Comparison of ENCODE assay signal across 8 mouse cellular contexts in the genomic region with DNA sequence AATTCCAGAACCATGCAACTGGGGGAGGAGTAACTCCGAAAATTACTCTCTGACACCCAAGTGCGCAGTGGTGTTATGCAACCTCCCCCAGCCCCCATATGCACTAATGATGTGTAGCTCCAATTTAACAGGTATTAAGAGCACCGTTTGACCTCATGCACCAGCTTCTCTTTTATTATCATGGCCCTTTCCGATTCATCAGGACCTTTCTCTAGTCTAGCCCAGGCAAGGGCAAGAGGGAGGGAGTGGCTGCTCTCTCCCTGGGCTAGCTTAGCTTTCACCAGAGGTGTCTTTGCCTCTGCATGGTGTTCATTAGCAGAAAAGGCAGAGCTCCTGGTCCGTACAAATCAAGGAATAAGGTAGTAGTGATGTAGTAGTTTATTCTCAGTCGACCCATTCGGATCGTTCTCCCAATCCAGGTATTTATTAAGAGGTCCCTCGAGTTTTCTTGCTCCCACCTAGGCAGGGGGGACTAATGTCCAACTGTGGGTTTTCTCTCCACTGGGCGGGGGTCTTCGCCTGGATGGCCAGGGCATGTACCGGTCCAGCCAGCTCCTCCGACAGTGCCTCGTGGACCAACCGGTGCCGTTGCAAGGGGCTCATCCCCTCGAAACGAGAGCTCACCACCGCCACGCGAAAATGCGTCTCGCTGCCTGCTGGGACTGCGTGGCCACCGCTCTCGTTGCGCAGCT. TPM values are rescaled to one million over a fixed set of nuclear protein-coding genes. Genes with fewer than 3 reads are reported as not detected.
A peak's percentile ranks its signal among the peaks of the same experiment; 100 is the strongest.
DNase-seq lines count a peak whose midpoint lies in the region; ATAC-seq and TF ChIP-seq lines count a peak whose summit lies in the region.

No protein-coding gene starts in this region.

- peak overlapping the region; percentile 91 for H3K27ac ChIP-seq in heart, embryonic 11.5 days (ENCODE audit: low read depth, low read length)
- peak overlapping the region; percentile 96 for H3K27ac ChIP-seq in forebrain, embryonic 13.5 days
- H3K27ac ChIP-seq in liver, embryonic 16.5 days (ENCODE audit: low read length): peak overlapping the region; percentile 92

- H3K27me3 ChIP-seq in heart, embryonic 11.5 days (ENCODE audit: control insufficient read depth, insufficient read depth, low read length): no peaks in the 10 kb centered on the region
- H3K27me3 ChIP-seq in E14TG2a.4 (ENCODE audit: insufficient read depth, low read length): peaks cover 24% of the 10 kb centered on the region
- H3K27me3 ChIP-seq in forebrain, embryonic 13.5 days: no peaks in the 10 kb centered on the region
- peaks cover 3% of the 10 kb centered on the region for H3K27me3 ChIP-seq in liver, embryonic 16.5 days (ENCODE audit: control insufficient read depth, insufficient read depth, low read depth, low read length)

- peaks cover 9% of the 10 kb centered on the region; the same call in 1 of the 2 replicates for H3K36me3 ChIP-seq in heart, embryonic 11.5 days (ENCODE audit: control insufficient read depth, insufficient read depth, low read length)
- H3K36me3 ChIP-seq in E14TG2a.4 (ENCODE audit: insufficient read depth, low read length): no peaks in the 10 kb centered on the region
- peaks cover 23% of the 10 kb centered on the region; the same call in 1 of the 2 replicates for H3K36me3 ChIP-seq in forebrain, embryonic 13.5 days (ENCODE audit: poor library complexity, severe bottlenecking)
- no peaks in the 10 kb centered on the region for H3K36me3 ChIP-seq in liver, embryonic 16.5 days (ENCODE audit: control insufficient read depth, insufficient read depth)

- WGBS in heart, embryonic 11.5 days (ENCODE audit: insufficient replicate concordance): 19% methylated on average over 27 of the region's 27 CpGs
- WGBS in forebrain, embryonic 13.5 days: 21% methylated on average over 27 of the region's 27 CpGs
- WGBS in liver, embryonic 16.5 days (ENCODE audit: insufficient replicate concordance): 16% methylated on average over 27 of the region's 27 CpGs

- H3K4me1 ChIP-seq in heart, embryonic 11.5 days (ENCODE audit: control insufficient read depth, insufficient read depth, low read length): peaks cover 12% of the 10 kb centered on the region
- H3K4me1 ChIP-seq in E14TG2a.4 (replicated peaks; ENCODE audit: low read depth, low read length): peaks cover 47% of the 10 kb centered on the region
- H3K4me1 ChIP-seq in forebrain, embryonic 13.5 days: peaks cover 15% of the 10 kb centered on the region
- peaks cover 22% of the 10 kb centered on the region for H3K4me1 ChIP-seq in liver, embryonic 16.5 days (ENCODE audit: control insufficient read depth, low read depth, low read length)

- H3K9me3 ChIP-seq in heart, embryonic 11.5 days (replicated peaks; ENCODE audit: control insufficient read depth, low read length): no peaks in the 10 kb centered on the region
- no peaks in the 10 kb centered on the region for H3K9me3 ChIP-seq in E14TG2a.4 (ENCODE audit: low read length)
- H3K9me3 ChIP-seq in forebrain, embryonic 13.5 days (replicated peaks): no peaks in the 10 kb centered on the region
- no peaks in the 10 kb centered on the region for H3K9me3 ChIP-seq in liver, embryonic 16.5 days (replicated peaks; ENCODE audit: control insufficient read depth, low read length)

- DNase-seq in heart, postnatal 4 days: no peak
- DNase-seq in urinary bladder, postnatal 10 days (ENCODE audit: low spot score): no peak
- DNase-seq in yolk sac, embryonic 10.5 days (ENCODE audit: low spot score): no peak
- DNase-seq in embryo, embryonic 11 days: no peak

- H3K4me3 ChIP-seq in heart, embryonic 11.5 days (ENCODE audit: low read depth, low read length): peak overlapping the region; percentile 72
- H3K4me3 ChIP-seq in E14TG2a.4 (replicated peaks; ENCODE audit: low read length): peak overlapping the region; percentile 94
- peak overlapping the region; percentile 62 for H3K4me3 ChIP-seq in forebrain, embryonic 13.5 days
- H3K4me3 ChIP-seq in liver, embryonic 16.5 days (ENCODE audit: low read depth, low read length): peak overlapping the region; percentile 84

- ATAC-seq in heart, embryonic 11.5 days (replicated peaks; ENCODE audit: insufficient number of reproducible peaks, low FRiP score, low TSS enrichment): peak; percentile 19; the same call in 1 of the 2 replicates
- peak; percentile 9; the same call in 1 of the 2 replicates for ATAC-seq in forebrain, embryonic 13.5 days
- no peak for ATAC-seq in liver, embryonic 16.5 days (ENCODE audit: low read depth)

- no peak for TF ChIP-seq CTCF in E14TG2a.4 (conservative IDR thresholded peaks at IDR 0.05; ENCODE audit: low read length)

- peak overlapping the region; percentile 94 for H3K9ac ChIP-seq in heart, embryonic 11.5 days (ENCODE audit: low read depth, low read length)
- H3K9ac ChIP-seq in forebrain, embryonic 13.5 days: peak overlapping the region; percentile 94
- peak overlapping the region; percentile 89 for H3K9ac ChIP-seq in liver, embryonic 16.5 days (ENCODE audit: low read depth, low read length)

- H3K4me2 ChIP-seq in heart, embryonic 11.5 days: peak overlapping the region; percentile 98
- H3K4me2 ChIP-seq in forebrain, embryonic 13.5 days: peak overlapping the region; percentile 97
- peak overlapping the region; percentile 99 for H3K4me2 ChIP-seq in liver, embryonic 16.5 days (ENCODE audit: low read depth, low read length)

RNA-seq across cellular contexts. Expression of a gene that starts 15.6 kb away (rescaled TPM):
- 12.3 and 18.6 TPM in 2 replicates for polyA plus RNA-seq in heart, embryonic 11.5 days (2014; fragmentation: Nextera tagmentation; extraction: Ambion mirVana)
- 10 to 100 TPM; 19.3 to 20.6 TPM for total RNA-seq in heart, postnatal 4 days (2021)
- 29.3 and 37.9 TPM in 2 replicates for polyA plus RNA-seq in forebrain, embryonic 13.5 days (2015; fragmentation: Nextera tagmentation; extraction: Ambion mirVana)
- 0.12 and 0.13 TPM in 2 replicates for polyA plus RNA-seq in liver, embryonic 16.5 days (2015; fragmentation: Nextera tagmentation; extraction: Ambion mirVana)

RNA-seq across cellular contexts. Expression of a gene that starts 22.9 kb away (rescaled TPM):
- 47.5 and 49.6 TPM in 2 replicates for polyA plus RNA-seq in heart, embryonic 11.5 days (2014; fragmentation: Nextera tagmentation; extraction: Ambion mirVana)
- total RNA-seq in heart, postnatal 4 days (2021): 10 to 100 TPM; 18.8 to 20.9 TPM
- polyA plus RNA-seq in forebrain, embryonic 13.5 days (2015; fragmentation: Nextera tagmentation; extraction: Ambion mirVana): 82.2 and 86.6 TPM in 2 replicates
- 29.4 and 32.1 TPM in 2 replicates for polyA plus RNA-seq in liver, embryonic 16.5 days (2015; fragmentation: Nextera tagmentation; extraction: Ambion mirVana)

RNA-seq across cellular contexts. Expression of a gene that starts 23.1 kb away (rescaled TPM):
- not detected in 2 replicates for polyA plus RNA-seq in heart, embryonic 11.5 days (2014; fragmentation: Nextera tagmentation; extraction: Ambion mirVana)
- 10 to 100 TPM; 25.5 to 29.9 TPM for total RNA-seq in heart, postnatal 4 days (2021)
- 0.78 and 2.2 TPM in 2 replicates for polyA plus RNA-seq in forebrain, embryonic 13.5 days (2015; fragmentation: Nextera tagmentation; extraction: Ambion mirVana)
- 0.73 and 0.95 TPM in 2 replicates for polyA plus RNA-seq in liver, embryonic 16.5 days (2015; fragmentation: Nextera tagmentation; extraction: Ambion mirVana)

RNA-seq across cellular contexts. Expression of a gene that starts 24.1 kb away (rescaled TPM):
- 3.6 and 5.5 TPM in 2 replicates for polyA plus RNA-seq in heart, embryonic 11.5 days (2014; fragmentation: Nextera tagmentation; extraction: Ambion mirVana)
- 100 to 1,000 TPM; 205 to 211 TPM for total RNA-seq in heart, postnatal 4 days (2021)
- polyA plus RNA-seq in forebrain, embryonic 13.5 days (2015; fragmentation: Nextera tagmentation; extraction: Ambion mirVana): 13.2 and 13.3 TPM in 2 replicates
- polyA plus RNA-seq in liver, embryonic 16.5 days (2015; fragmentation: Nextera tagmentation; extraction: Ambion mirVana): 11.6 and 16.7 TPM in 2 replicates

RNA-seq across cellular contexts. Expression of a gene that starts 24.3 kb away (rescaled TPM):
- 3.3 and 5.4 TPM in 2 replicates for polyA plus RNA-seq in heart, embryonic 11.5 days (2014; fragmentation: Nextera tagmentation; extraction: Ambion mirVana)
- total RNA-seq in heart, postnatal 4 days (2021): 1 to 10 TPM; 5.7 to 5.8 TPM
- 10.7 and 11.0 TPM in 2 replicates for polyA plus RNA-seq in forebrain, embryonic 13.5 days (2015; fragmentation: Nextera tagmentation; extraction: Ambion mirVana)
- 7.2 and 8.7 TPM in 2 replicates for polyA plus RNA-seq in liver, embryonic 16.5 days (2015; fragmentation: Nextera tagmentation; extraction: Ambion mirVana)

Comparison
In these comparisons a context has a peak if more than half of its experiments do, and no peak if none do; other contexts are left out.
1. RNA of a gene that starts 15.6 kb away (polyA plus RNA-seq): 29.3 to 37.9 TPM in forebrain, embryonic 13.5 days and 12.3 to 18.6 TPM in heart, embryonic 11.5 days; 0.12 to 0.13 TPM in liver, embryonic 16.5 days; every median in the first group is over 10 times any median in the second.
2. Peak in every context shown above with its lines, with median percentiles within 50 percentile points of each other: H3K27ac ChIP-seq, H3K4me2 ChIP-seq, H3K4me3 ChIP-seq and H3K9ac ChIP-seq.